Mouse (Mus musculus) WW6 (cell line): ENCODE measurements around the gene Lyz2.
"Not testable (repeated sequence)": the region's sequence is repeated elsewhere in the genome, so short reads cannot be mapped to it uniquely, and the experiment has no call there.

Experiments
- DNase-seq: peaks from one replicate; pipeline ENCODE4 v3.0.0-alpha.2; 2013; ENCODE audit warnings: low read depth, low spot score

The Lyz2 gene

GRCm38 (mm10) chr10:117284578-117285520, 2.7 kb upstream of the Lyz2 start:
- DNase-seq = no peak

DNA sequence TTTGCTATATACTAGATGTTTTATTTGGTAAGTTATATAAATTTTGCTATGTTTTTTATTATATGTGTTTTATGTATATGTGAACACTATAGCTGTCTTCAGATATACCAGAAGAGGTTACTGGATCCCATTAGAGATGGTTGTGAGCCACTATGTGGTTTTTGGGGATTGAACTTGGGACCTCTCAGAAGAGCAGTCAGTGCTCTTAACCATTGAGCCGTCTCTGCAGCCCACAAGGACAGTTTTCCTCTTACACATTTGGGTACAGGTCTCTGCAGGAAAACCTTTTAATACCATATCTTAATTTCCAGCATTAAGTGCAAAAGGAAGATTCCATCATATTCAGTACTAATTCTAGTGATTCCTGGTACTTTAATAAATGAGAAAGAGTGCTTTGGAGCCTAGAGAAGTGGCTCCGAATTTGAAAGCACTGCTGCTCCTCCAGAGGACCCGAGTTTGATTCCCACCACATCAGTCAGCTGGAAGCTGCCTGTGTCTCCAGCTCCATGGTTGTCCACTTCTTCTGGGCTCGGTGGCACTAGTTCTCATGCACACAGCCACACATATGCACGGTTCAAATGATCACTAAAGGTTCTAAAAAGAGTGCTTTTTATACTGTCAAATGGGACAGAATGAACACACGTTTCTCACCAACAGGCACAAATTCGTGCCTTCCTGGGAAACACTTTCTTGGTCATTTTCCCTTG, 1.9 kb upstream of the Lyz2 start:
- DNase-seq = no peak

DNA sequence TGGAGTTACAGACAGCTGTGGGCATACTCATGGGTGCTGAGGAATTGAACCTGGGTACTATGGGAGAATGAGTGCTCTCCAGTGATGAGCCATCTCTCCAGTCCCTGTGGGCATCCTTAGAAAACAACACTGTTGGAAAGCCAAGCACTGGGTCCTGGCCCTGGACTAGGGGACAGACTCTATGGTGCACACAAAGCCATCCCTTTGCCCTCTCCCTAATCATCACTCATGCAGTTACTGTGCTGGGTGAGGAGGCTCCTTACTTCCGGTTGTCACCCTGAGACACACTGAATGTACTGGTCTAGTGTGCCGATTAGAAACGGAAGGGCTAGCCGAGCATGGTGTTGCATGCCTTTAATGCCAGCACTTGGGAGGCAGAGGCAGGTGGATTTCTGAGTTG, 1.1 kb upstream of the Lyz2 start:
- DNase-seq = not testable (repeated sequence)

- DNase-seq = no peak
Measured at GRCm38 (mm10) chr10:117282551-117282950, 430 bp upstream of the Lyz2 start.

DNA sequence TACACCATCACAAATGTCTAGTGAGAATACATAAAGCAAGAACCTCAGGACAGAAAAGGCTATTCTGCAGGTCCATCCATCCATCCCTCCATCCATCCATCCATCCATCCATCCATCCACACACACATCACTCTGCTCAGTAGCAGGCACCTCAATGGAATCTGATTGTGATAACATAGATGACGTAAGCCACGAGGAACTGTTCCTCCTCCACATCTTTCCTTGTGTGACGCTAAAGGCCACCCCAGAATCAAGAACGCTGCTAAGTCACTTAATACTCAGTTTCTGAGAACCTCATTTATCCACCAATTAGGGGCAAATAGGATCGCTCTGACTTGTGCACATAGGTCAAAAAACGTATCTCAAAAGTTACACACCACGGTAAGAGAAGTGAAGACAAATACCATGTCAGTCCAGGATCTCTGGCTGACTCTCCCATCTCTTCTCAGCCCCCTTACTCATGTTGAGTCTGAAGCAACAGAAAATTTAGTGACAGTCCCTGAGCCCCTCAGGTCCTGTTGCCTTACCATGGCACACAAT, 670 bp downstream of the Lyz2 start:
- no peak for DNase-seq

DNA sequence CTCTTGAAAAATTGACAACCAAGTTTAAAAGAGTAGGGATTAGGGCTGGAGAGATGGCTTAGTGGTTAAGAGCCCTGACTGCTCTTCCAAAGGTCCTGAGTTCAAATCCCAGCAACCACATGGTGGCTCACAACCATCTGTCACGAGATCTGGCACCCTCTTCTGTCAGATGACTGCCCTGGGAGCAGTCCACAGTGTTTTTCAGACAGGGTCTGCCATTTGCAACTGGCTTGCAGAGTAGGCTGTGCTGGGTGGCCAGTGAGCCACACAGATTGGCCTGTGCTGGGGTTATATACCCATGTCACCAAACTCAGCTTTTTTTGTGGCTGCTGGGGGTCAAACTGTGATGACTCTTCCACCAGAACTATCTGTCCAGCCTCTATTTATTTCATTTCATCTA, 2.1 kb downstream of the Lyz2 start:
- no peak for DNase-seq

DNA sequence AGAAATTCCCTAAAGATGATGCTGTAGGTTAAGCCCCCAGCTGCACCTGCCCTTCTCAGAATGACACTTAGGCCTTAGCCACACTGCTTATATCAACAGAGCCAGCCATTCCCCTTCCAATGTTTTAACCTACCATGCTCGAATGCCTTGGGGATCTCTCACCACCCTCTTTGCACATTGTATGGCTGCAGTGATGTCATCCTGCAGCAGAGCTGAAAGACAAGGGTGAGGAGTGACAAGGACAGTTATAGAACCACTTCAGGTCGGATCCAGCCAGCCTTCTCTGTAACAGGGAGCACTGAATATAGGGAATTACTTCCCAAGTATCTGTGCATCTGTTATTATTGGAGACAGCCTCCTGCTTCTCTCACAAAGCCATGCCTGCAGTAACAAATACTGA, 3.6 kb downstream of the Lyz2 start:
- not testable (repeated sequence) for DNase-seq

DNA sequence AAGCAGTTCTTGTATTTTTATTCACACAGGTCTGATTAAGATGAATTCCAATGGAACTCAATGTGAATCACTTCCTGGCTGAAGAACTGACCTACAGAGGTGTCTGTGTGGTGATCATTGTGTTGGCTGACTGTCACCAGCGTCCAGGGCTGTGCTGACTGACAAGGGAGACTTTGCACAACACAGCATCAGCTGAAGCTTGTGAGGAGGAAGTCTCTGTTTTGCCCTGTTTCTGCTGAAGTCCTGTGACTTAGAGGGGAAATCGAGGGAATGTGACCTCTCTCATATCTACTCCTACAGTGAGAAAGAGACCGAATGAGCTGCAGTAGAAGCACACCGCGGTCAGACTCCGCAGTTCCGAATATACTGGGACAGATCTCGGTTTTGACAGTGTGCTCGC, 4.3 kb downstream of the Lyz2 start:
- DNase-seq = not testable (repeated sequence)

DNA sequence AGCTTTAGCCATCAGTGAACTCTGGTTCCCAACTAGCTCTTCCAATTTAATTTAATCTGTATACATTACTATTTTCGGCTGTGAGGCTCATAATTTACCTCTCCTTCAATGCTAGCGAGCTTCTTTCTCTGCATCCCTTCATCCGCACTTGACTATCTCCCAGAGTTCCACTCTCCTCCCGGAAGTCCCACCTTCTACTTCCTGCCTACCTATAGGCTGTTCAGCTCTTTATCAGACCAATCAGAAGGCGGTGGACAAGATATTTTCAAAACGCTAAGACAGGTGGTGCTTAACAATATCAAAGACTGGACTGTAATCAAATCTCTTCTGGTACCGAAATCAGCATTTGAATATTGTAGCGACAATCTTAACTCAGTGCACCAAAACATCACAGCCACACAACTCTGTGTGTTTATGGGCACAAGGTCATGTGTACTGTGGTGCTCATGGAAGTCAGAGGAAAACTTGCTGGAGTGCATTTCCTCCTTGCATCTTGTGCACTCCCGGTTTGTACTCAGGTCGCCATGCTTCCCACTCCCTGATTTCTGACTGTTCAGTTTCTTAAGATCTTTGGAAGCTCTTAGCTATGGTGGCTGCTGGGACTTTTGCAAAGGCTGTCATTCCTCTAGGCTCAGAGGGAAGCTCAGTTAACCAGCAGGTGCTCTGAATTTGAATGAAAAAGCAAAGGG, 6.3 kb downstream of the Lyz2 start:
- DNase-seq = no peak

DNA sequence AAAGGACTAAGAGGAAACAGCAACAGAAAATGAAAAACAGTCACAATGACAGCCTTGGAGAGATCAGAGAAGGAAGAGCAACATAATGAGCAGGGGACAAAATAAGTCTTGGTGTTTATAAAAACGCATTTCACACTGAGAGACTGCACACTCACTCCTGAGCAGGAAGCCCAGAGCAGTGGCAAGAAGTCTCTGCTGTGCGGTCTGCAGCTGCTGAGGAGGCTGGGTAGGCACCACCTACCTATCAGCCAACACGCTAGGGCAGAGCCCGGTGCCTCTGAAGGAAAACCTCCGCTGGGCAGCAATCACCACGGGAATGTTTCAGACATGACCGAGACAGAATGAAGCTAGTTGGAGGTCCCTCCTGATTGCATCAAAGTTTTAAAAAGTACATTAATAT, 7.5 kb downstream of the Lyz2 start:
- DNase-seq = not testable (repeated sequence)

GRCm38 (mm10) chr10:117272023-117272422, 10.1 kb downstream of the Lyz2 start:
- no peak for DNase-seq

DNA sequence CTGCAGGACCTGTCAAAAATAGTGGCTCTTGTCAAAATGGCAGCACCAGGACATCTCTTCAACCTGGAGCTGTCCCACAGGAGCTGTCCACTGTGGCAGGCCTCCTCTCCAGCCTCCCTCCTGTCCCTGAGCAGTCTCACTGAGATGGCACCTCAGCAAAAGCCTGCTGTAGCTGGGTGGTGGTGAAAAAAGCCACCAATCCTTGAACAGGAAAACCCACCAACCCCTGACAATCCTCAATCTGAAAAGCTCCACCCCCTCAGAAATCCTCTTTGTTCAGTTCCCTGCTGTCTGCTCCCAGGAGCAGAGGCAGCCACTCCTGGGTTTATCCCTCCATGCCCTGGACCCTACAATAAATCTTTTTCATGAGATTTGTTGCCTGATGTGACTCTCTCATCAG, 22.3 kb downstream of the Lyz2 start:
- DNase-seq = no peak

DNA sequence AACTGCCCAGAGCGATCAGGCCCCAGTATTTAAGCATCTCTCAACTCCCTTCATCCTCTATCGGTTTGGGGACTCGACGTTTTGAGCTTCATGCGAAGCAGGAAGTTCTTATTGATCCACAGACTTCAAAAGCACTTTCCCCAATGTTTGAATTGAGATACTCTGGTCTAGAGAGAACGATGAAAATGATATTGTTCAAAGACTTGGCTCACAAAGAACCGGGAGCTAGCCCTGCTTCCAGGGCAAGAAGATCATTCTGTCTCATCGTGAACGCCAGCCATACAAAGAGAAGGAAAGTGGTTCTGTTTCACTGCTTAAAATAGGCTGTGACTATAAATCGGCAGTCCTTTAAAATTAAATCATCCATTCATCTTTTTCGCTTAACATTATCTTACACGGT, 43.5 kb downstream of the Lyz2 start, which contains the start of gene 9530003J23Rik:
9530003J23Rik (minus strand) TSS at position 101 of the 400 bp plus-strand sequence.
- DNase-seq = no peak

DNA sequence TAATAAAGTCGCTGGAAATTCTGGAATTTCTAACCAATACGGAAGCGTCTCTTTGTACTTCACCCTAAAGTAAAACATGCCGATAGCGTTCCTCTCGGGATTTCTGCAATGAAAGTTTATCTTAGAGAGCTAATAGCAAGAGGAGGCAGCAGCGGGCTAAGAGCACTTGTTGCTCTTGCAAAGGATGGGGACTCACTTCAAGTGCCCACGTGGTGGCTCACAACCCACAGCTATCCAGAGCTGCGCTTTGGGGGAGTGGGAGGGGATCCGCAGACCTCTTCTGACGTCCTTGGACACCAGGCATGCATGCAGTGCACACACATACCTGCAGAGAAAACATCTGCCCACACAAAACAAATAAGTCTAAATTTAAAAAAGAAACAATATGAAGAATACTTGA, 46.3 kb downstream of the Lyz2 start:
- no peak for DNase-seq

GRCm38 (mm10) chr10:117234825-117235224, 47.3 kb downstream of the Lyz2 start:
- DNase-seq = no peak

GRCm38 (mm10) chr10:117229826-117230225, 52.3 kb downstream of the Lyz2 start:
- peak; percentile 78 for DNase-seq
